Mouse (Mus musculus): ENCODE results near the gene Prr12. TPM values are rescaled to one million over a fixed set of nuclear protein-coding genes. Genes with fewer than 3 reads are reported as not detected.

Prr12 gene
- polyA plus RNA-seq, 1 experiment from 2014 or later = 13.7 TPM

DNA sequence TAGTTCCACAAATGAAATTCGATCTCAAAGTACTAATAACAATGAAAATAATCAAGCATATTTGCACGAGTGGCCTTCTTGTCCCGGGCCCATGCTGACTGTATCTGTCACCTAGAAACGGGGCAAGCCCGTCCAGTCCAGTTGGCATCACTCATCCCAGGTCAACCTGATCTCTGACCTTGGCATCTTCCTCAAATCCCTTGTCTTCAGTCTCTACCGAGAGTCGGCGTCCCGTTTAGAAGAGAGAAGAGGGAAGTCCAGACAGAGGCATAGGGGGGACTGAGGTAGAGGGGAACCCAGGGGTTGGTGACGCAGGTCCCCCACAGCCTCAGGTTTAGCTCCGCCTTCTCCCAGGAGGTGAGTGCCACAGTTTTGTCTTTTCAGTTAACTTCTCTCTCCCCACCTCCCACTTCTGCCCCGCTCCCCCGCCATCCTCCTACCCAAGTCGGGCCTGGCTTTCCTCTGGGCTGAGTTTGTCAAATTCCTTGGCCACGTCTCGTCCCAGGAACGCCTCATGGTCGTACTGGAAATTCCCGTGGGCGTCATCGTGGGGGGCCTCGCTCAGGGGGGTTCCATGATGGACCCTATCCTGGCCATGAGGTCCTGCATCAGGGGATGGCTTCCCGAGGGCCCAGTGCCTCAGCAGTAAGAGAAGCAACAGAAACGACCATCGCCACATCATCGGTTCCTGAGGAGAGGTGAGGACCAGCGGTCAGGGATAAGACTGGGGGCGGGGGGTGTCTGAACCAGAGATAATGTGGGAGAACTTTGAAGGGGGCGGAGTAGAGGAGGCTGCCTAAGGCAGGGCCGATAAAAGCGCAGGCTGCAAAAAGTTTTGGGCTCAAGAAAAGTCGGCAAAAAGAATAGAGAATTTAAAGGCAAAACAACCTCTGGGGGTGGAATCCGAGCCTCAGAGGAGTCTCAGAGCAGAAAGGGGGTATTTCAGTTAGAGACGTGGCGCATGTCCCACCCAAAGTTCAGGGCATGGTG is 38.6 kb upstream of the Prr12 start:
- peak; percentile 55 for ATAC-seq (ENCODE audit: low FRiP score, low read depth)
- no peak overlapping the region for H3K27ac ChIP-seq (replicated peaks)
- peak overlapping the region; percentile 50 for H3K4me3 ChIP-seq
- peaks cover 10% of the 10 kb centered on the region for H3K4me1 ChIP-seq
- peak overlapping the region; percentile 58 for H3K9ac ChIP-seq (replicated peaks)
- H3K4me2 ChIP-seq (replicated peaks) = peak overlapping the region; percentile 74
- H3K36me3 ChIP-seq = peaks cover 12% of the 10 kb centered on the region
- H3K27me3 ChIP-seq = peaks cover 14% of the 10 kb centered on the region; the same call in 1 of the 2 replicates
- 15% methylated on average over 35 of the region's 35 CpGs for WGBS
- no peaks in the 10 kb centered on the region for H3K9me3 ChIP-seq

DNA sequence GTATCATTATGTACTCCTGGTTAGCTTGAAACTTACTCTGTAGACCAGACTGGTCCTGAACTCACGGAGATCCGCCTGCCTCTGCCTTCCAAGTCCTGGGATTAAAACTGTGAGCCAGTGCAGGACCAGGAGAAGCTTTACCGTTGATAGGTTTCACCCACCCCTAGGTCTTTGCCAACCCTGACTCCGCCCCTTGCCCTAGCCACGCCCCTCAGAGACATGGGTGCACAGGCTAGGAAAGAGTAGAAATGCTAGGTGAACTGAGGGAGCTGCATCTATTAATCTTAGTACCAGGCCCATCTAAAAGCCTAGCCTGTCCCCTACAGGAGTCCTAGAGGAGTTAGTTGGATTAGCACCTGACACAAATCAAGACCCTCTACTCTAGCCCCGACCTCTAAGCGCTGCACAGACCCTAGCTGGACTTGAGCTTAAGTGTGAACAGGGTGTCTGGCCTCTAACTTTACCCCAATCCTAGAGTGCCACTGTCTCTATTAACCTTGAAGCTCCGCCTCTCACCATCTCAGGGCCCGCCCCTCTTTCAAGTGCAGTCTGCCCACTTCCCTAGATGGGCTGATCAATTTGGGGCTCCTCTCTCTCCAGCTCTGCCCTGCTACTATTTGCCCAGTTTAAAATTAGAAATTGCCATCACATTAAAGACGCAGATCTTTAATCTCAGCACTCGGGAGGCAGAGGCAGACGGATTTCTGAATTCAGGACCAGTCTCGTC is 37.7 kb upstream of the Prr12 start:
- Histone ChIP-seq H3K27me3 (peaks cover 14% of the 10 kb centered on the region; the same call in 1 of the 2 replicates), H3K4me3 (no peak overlapping the region), H3K27ac (replicated peaks) (no peak overlapping the region), H3K9me3 (no peaks in the 10 kb centered on the region), H3K4me2 (replicated peaks) (0 out of 2 replicates have a peak overlapping the region, but pooled peaks have one; percentile 74), H3K9ac (replicated peaks) (no peak overlapping the region), H3K36me3 (peaks cover 19% of the 10 kb centered on the region), H3K4me1 (peaks cover 10% of the 10 kb centered on the region)
- no peak for ATAC-seq (ENCODE audit: low FRiP score, low read depth)
- WGBS = 83% methylated on average over 13 of the region's 13 CpGs

DNA sequence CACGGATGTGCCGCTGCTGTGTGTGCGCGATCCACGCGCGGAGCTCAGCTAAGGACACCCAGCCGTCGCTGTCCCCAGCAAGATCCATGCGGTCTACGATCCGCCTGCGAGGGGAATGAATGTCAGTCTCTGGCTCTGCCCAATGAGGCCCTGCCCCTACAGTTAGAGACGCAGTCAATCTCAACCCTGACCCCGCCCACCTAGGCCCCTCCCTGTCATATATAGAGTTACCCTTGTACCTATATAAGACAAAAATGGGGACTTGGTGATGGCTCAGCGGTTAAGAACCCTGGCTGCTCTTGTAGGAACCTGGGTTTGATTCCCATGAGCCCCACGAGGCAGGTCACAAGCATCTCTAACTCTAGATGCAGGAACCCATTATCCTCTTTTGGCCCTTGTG is 35.9 kb upstream of the Prr12 start:
- no peak overlapping the region for H3K27ac ChIP-seq (replicated peaks)
- H3K4me1 ChIP-seq = peaks cover 10% of the 10 kb centered on the region
- no peak overlapping the region for H3K4me3 ChIP-seq
- peaks cover 26% of the 10 kb centered on the region for H3K36me3 ChIP-seq
- no peaks in the 10 kb centered on the region for H3K9me3 ChIP-seq
- no peak overlapping the region for H3K9ac ChIP-seq (replicated peaks)
- WGBS = 93% methylated on average over 17 of the region's 17 CpGs
- no peak overlapping the region for H3K4me2 ChIP-seq (replicated peaks)
- peaks cover 14% of the 10 kb centered on the region; the same call in 1 of the 2 replicates for H3K27me3 ChIP-seq
- no peak for ATAC-seq (ENCODE audit: low FRiP score, low read depth)

DNA sequence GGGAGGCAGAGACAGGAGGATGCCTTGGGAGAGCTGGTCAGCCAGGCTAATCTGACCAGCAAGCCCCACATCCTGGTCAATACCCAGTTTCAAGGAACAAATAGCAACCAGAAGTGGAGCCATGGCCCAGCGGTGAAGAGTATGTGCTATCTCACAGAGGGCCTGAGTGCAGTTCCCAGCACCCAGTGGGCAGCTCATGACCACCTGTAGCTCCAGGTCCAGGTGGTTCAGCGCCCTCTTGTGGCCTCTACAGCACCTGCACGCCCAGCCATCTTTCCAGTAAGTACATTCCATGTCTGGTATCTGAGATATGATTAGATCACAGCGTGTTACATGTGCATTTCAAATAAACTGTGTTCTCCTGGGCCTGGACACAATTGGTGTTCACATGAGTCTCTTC is 33.4 kb upstream of the Prr12 start:
- Histone ChIP-seq H3K36me3 (peaks cover 35% of the 10 kb centered on the region), H3K27me3 (0 out of 2 replicates have a peak, but pooled peaks cover 1% of the 10 kb centered on the region), H3K27ac (replicated peaks) (no peak overlapping the region), H3K4me1 (peaks cover 2% of the 10 kb centered on the region), H3K9ac (replicated peaks) (no peak overlapping the region), H3K9me3 (no peaks in the 10 kb centered on the region), H3K4me3 (no peak overlapping the region), H3K4me2 (replicated peaks) (no peak overlapping the region)
- WGBS = 80% methylated on average over 4 of the region's 4 CpGs
- no peak for ATAC-seq (ENCODE audit: low FRiP score, low read depth)

DNA sequence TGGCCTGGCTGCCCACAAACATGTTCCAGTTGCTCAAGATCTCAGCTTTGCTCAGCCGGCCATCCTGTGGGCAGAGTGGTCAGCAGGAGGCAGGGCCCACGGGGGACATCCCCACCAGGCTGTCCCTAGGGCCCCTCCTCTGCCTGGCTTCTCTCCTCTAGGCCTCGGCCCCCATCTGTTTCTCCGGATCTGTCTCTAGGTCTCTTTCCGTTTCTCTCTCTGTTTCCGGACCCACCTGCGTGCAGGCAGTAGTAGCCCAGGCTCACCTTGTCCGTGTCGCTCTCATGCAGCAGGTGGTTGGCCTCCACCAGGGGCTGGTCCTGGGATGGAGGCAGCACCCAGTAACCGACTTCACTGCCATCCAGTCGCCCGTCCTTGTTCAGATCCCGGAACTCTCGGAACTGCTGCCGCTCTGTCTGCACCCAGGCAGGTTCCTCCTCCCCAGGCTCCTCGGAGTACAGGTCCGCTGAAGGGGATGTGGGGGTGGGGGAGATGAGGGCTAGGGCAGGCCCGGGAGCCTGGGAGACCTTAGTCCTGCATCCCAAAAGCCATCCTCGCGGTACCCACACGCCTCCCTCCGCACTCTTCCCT is 30.7 kb upstream of the Prr12 start:
- Histone ChIP-seq H3K27ac (replicated peaks) (no peak overlapping the region; the same call in 1 of the 2 replicates), H3K4me3 (no peak overlapping the region), H3K9me3 (no peaks in the 10 kb centered on the region), H3K4me1 (no peaks in the 10 kb centered on the region), H3K27me3 (no peaks in the 10 kb centered on the region), H3K36me3 (peaks cover 33% of the 10 kb centered on the region), H3K9ac (replicated peaks) (no peak overlapping the region), H3K4me2 (replicated peaks) (no peak overlapping the region)
- no peak for ATAC-seq (ENCODE audit: low FRiP score, low read depth)
- 83% methylated on average over 22 of the region's 22 CpGs for WGBS

DNA sequence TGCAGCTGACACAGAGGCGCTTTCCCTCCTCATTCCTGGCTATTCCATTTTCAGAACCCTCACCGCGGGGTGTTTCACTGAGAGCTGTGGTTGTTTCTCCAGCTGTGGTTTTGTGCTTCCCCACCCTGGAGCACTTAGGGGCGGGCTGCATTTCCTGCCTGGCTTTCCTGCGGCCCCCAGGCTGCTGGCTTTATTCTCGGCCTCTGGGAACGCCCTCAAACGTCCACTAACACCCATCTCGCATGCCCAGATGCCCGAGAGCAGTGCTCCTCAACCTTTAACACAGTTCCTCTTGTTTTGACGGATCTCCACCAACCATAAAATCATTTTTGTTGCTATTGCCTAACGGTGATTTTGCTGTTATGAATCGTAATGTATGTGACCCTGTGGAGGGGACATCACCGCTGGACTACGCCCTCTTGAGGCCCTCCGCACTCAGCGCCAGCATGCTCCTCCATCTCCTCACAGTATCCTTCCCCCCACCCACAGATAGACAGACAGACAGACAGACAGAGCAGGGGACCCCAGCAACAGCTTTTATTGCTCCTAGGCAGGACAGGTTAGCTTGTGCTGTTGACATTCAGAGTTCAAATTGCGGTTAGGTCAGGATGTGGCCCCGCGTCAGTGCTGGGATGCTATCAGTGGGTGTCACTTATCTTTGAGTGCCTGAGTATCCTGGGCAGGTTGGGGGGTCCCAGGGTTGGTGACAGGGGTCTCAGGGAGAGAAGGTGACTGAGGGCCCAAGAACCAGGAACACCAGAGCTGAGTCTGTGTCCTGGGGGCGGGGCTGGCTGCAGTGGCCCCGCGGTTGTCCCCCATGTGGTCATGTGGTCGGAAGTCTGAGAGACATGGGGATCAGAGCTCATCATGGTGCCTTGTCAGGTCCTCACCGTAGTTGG is 30.0 kb upstream of the Prr12 start:
- 76% methylated on average over 25 of the region's 25 CpGs for WGBS

DNA sequence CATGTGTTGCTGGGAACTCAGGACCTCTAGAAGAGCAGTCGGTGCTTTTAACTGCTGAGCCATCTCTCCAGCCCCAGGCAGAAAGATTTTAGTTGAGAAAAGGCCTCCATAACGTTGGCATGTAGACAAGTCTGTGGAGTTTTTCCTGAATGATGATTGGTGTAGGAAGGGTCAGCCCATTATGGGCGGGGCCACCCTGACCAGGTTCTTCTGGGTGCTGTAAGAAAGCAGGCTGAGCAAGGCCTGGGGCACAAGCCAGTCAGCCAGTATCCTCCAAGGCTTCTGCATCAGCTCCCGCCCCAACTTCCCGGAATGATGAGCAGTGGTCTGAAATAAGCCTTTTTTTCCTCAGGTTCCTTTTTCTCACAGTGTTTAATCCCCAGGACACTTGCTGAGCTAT is 28.3 kb upstream of the Prr12 start:
- H3K27ac ChIP-seq (replicated peaks) = no peak overlapping the region
- H3K9ac ChIP-seq (replicated peaks) = no peak overlapping the region
- H3K4me2 ChIP-seq (replicated peaks) = no peak overlapping the region
- no peaks in the 10 kb centered on the region for H3K9me3 ChIP-seq
- H3K27me3 ChIP-seq = no peaks in the 10 kb centered on the region
- no peaks in the 10 kb centered on the region for H3K4me1 ChIP-seq
- 44% methylated on average over 5 of the region's 5 CpGs for WGBS
- peaks cover 39% of the 10 kb centered on the region for H3K36me3 ChIP-seq
- ATAC-seq (ENCODE audit: low FRiP score, low read depth) = no peak
- H3K4me3 ChIP-seq = no peak overlapping the region

More for the DNA sequence above, 30.0 kb upstream of the Prr12 start:
- Histone ChIP-seq H3K4me1 (no peaks in the 10 kb centered on the region), H3K27me3 (no peaks in the 10 kb centered on the region), H3K9ac (replicated peaks) (no peak overlapping the region), H3K4me2 (replicated peaks) (no peak overlapping the region), H3K36me3 (peaks cover 34% of the 10 kb centered on the region), H3K27ac (replicated peaks) (no peak overlapping the region; the same call in 1 of the 2 replicates), H3K4me3 (no peak overlapping the region), H3K9me3 (no peaks in the 10 kb centered on the region)
- no peak for ATAC-seq (ENCODE audit: low FRiP score, low read depth)

DNA sequence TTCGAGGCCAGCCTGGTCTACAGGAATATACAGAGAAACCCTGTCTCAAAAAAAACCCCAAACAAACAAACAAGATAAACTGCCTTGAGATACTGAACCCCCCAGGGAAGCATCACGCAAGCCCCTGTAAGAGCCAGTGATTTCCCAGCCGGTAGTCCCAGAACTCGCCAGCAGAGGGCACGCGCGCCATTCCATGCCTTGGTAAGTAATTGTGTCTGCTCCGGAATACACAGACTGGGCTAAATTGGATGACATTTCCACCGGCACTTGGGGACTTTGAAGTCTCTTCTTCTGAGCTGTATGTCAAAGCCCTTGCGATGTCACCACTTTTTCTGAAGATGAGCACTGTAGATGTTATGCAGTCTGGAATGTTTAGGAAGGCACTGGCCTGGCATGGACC is 27.2 kb upstream of the Prr12 start:
- peaks cover 44% of the 10 kb centered on the region for H3K36me3 ChIP-seq
- no peak overlapping the region for H3K27ac ChIP-seq (replicated peaks)
- H3K4me2 ChIP-seq (replicated peaks) = no peak overlapping the region
- peak; percentile 42 for ATAC-seq (ENCODE audit: low FRiP score, low read depth)
- no peaks in the 10 kb centered on the region for H3K9me3 ChIP-seq
- H3K4me3 ChIP-seq = no peak overlapping the region
- no peak overlapping the region for H3K9ac ChIP-seq (replicated peaks)
- no peaks in the 10 kb centered on the region for H3K4me1 ChIP-seq
- WGBS = under 1% methylated on average over 10 of the region's 10 CpGs
- no peaks in the 10 kb centered on the region for H3K27me3 ChIP-seq

DNA sequence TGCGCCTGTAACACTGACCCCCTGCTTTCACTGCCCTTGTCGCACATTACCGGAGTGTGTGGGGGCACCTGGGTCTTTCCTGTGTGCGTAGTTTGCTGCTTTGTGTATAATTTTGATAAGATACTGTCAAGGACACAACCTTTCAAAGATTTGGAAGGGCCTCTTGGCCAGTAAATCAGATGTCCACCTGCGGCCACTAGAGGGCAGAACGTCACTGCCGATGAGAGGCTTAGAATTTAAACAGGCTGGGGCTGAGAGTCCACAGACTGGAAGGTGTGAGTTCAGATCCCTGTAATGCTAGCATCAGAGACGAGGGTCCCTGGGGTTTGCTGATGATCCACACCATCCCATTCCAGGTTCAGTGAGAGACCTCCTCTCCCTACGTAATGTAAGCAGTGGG is 25.8 kb upstream of the Prr12 start:
- no peak overlapping the region for H3K9ac ChIP-seq (replicated peaks)

DNA sequence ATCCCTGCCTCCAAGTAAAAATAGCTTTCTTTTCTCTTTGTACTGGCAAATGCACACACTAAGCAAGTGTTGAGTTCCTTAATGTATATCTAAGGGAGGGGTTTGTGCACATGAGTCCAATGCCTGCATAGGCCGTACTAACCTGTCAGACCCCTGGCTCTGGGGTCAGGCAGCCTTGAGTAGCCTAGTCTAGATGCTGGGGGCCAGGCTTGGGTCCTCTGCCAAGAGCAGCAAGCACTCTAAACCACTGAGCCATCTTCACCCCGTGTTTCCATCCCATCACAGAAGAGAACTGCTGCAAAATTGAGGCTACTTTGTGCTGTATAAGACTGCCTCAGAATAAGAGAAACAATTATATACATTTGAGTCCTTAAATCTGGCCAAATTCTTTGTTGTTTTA is 25.1 kb upstream of the Prr12 start:
- H3K27me3 ChIP-seq = no peaks in the 10 kb centered on the region

More for the DNA sequence above, 25.8 kb upstream of the Prr12 start:
- Histone ChIP-seq H3K9me3 (no peaks in the 10 kb centered on the region), H3K4me3 (no peak overlapping the region), H3K36me3 (peaks cover 44% of the 10 kb centered on the region), H3K4me1 (no peaks in the 10 kb centered on the region), H3K27me3 (no peaks in the 10 kb centered on the region), H3K27ac (replicated peaks) (no peak overlapping the region), H3K4me2 (replicated peaks) (no peak overlapping the region)
- WGBS = 40% methylated on average over 9 of the region's 9 CpGs
- ATAC-seq (ENCODE audit: low FRiP score, low read depth) = 0 out of 2 replicates have a peak, but pooled peaks have one; percentile 16

DNA sequence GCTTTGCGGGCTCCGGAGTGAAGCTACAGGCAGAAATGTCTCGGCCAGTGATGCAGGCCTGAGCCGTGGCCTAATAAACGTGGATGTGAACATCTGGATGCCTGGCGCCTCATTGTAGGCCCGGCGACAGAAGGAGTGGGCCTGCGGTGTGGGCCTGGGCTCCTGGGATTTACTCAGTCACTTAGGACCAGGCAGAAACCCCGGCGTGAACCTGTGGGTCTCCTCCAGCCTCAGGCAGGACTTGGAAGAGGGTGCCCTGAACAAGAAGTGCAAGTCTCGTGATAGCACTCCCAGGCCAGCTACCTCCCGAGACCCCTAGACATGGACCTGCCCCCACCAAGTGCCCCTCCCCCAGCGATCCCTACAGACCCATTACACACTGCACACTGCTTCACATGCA is 24.6 kb upstream of the Prr12 start:
- H3K9me3 ChIP-seq = no peaks in the 10 kb centered on the region
- no peak overlapping the region for H3K4me3 ChIP-seq
- no peaks in the 10 kb centered on the region for H3K4me1 ChIP-seq
- no peak overlapping the region for H3K9ac ChIP-seq (replicated peaks)
- no peak overlapping the region for H3K27ac ChIP-seq (replicated peaks)
- H3K27me3 ChIP-seq = no peaks in the 10 kb centered on the region
- no peak for ATAC-seq (ENCODE audit: low FRiP score, low read depth)
- H3K36me3 ChIP-seq = peaks cover 38% of the 10 kb centered on the region
- H3K4me2 ChIP-seq (replicated peaks) = no peak overlapping the region
- WGBS = 87% methylated on average over 14 of the region's 14 CpGs

More for the DNA sequence above, 25.1 kb upstream of the Prr12 start:
- H3K4me3 ChIP-seq = no peak overlapping the region
- no peak overlapping the region for H3K9ac ChIP-seq (replicated peaks)
- no peak overlapping the region for H3K27ac ChIP-seq (replicated peaks)
- H3K36me3 ChIP-seq = peaks cover 38% of the 10 kb centered on the region
- H3K9me3 ChIP-seq = no peaks in the 10 kb centered on the region
- ATAC-seq (ENCODE audit: low FRiP score, low read depth) = no peak
- H3K4me1 ChIP-seq = no peaks in the 10 kb centered on the region
- 95% methylated on average over 2 of the region's 2 CpGs for WGBS
- H3K4me2 ChIP-seq (replicated peaks) = no peak overlapping the region

Data from midbrain, embryonic 12.5 days (tissue).